Mouse (Mus musculus): ENCODE results near the gene 6030408B16Rik.

GRCm38 (mm10) chr15:101321126-101321525 is 28.1 kb downstream of the 6030408B16Rik start:
- no peak for TF ChIP-seq POLR2A (IDR thresholded peaks at IDR 0.05; ENCODE audit: borderline replicate concordance, low read depth, low read length)
- no peak for TF ChIP-seq CTCF (IDR thresholded peaks at IDR 0.05; ENCODE audit: low read depth, low read length)

Data from bone marrow macrophage, adult 2 months (primary cell).